Mouse (Mus musculus) kidney, adult 2 months (tissue): Measurements from ENCODE around the gene Vps4a.

Experiments used
- CTCF ChIP-seq: fragments of 200-500 bp; conservative IDR thresholded peaks from 2 replicates; pipeline ENCODE4 v1.5.1; 2011; ENCODE audit warnings: low read depth, mild to moderate bottlenecking, control low read depth, low read length, moderate library complexity, mixed read lengths; ENCODE audit not compliant: insufficient read depth, insufficient read length
- POLR2A ChIP-seq: fragments of 200-500 bp; IDR thresholded peaks from one replicate; pipeline ENCODE4 v1.6.1; 2011; ENCODE audit warnings: low read depth, low read length, control low read depth

GRCm38 (mm10) chr8:106991393-106991792 is 39.6 kb upstream of the Vps4a start:
- no peak for TF ChIP-seq CTCF
- TF ChIP-seq POLR2A: no peak
